Mouse (Mus musculus) ovary, postnatal 14 days (tissue): ENCODE data around the gene Ttc19.

ENCODE experiments used
- DNase-seq: peaks from one replicate; pipeline ENCODE4 v3.0.0; 2022; ENCODE audit warnings: low spot score

The Ttc19 gene

DNA sequence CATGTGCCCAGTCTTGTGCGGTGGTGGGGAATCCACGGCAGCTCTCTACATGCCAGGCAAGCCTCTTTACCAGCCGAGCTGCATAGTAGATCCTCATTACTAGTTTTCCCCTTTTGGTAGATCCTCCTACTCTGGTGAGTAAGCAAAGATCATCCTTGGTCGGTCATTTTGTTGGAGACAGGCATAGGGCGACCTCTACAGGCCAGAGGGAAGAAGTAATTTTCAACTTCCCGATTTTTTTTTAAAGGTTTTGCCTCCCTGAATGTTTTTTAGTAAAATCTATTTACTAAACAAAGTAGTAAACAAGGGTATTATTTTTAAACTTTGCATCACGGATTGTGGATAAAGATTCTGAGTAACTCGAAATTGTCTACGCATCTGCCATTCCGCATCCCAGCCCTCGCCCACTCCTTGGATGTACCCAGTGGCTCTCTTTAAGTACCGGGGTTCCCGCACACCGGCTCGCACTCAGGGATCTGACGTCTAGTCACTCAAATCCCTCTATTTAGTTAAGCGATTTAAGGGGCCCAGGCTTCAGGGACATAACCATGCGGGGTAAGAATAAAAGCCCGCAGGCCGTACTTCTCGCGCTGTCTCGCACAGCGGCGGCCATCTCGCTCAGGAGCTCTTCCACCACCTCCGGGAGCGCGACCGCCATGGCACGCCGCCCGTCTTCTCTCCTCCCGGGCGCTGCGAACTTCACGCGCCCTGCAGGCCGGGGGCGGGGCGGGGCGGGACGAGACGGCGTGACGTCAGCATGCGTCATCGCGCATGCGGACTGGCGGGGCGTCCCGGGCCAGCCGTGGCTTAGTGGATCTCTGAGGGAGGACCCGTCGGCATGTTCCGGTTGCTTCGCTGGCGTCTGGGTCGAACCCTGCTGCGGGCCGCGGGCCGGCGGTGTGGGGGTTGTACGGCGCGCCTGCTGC is at the start of gene Ttc19, which contains the start of gene Zswim7:
Gene Ttc19, plus strand, starts transcription at position 799 of the 926 bp plus-strand sequence.
Gene Zswim7, minus strand, starts transcription at position 701 of the 926 bp plus-strand sequence.
- peak; percentile 94 for DNase-seq

DNA sequence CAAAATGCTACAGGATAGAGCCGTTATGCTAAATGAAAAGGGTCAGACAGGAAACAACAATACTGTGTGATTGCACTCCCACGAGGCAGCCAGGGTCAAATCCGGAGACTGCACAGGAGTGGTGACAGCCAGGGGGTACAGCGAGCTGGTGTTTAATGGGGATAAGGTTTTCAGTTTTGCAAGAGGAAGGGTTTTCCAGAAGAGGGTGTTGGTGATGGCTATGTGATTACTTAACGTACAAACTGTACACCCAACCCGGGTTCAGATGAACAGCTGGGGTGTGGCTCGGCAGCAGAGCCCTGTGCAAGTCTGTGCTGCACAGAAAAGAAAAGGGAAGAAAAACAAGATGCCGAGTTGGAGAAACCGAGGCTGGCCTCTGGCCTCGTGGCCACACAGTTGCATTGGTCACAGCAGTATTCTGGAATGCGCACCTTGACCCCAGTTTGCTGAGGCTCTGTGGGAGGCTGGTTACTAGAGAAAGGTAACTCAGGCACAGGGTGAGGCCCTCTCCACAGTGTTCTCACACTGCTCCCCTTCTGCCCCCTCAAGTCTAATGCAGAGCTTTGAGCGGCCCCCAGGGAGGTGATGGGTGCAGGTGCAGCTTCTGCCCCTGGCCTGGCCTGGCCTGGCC is 40.5 kb upstream of the Ttc19 start:
- no peak for DNase-seq

DNA sequence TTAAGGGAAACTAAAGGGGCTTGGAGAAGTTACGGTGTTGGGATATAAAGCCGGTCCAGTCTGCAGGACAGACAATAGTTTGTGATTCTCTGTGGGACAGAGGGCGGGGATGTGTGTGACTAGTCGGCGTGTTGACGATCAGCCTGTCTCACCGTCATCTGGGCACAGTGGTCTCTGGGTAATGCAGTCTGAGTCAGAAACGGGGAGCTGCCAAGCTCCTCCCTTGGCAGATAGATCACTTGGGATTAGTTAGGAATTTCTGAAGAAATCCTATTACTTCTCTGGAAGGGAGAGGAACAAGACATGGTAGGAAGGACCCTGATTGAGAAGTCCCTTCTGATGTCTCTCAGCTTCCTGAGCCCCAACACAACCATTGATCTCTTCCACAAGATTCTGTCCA is 37.4 kb upstream of the Ttc19 start:
- DNase-seq, result no peak

DNA sequence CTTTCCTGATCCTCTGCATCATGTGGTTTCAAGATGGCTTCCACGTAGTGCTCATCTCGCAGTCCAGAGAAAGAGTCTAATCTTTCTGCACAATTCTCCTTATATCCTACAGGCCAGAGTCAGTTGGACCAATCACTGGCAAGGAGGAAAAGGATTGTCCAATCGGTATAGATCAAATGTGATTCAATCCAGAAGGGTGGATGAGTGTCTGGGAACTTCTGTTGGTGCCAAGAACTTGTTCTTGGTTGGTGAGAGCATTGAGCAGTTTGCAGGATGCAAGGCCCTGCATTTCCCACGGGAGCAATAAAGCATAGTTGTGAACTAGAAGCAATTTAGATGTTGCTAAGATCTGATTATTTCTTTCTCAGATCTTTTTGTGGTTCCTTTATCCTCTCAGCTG is 36.8 kb upstream of the Ttc19 start:
- DNase-seq, result no peak

DNA sequence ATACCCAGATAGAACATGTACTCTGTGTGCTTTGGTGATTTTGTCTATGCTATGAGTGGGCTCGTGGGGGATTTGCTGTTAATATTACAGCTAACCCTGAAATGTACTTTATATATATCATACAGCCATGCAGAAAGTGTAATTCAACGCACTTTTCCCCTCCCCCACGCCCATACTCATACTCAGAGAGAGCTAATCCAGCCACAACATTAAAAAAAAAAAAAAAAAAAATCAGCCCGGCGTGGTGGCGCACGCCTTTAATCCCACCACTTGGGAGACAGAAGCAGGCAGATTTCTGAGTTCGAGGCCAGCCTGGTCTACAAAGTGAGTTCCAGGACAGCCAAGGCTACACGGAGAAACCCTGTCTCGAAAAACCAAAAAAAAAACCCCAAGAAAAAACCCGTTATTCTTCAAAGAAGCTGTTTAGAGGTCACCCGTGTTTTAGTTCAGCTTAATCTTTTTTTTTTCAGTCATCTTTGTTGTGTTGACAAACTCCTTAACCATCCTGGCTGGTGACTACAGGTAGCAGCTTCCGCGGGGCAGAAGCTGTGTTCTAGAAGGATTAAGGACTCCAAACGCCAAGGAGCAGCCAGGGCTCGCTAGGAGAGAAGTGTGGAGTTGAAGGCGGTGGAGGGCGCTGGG is 33.4 kb upstream of the Ttc19 start:
- DNase-seq, result no peak

DNA sequence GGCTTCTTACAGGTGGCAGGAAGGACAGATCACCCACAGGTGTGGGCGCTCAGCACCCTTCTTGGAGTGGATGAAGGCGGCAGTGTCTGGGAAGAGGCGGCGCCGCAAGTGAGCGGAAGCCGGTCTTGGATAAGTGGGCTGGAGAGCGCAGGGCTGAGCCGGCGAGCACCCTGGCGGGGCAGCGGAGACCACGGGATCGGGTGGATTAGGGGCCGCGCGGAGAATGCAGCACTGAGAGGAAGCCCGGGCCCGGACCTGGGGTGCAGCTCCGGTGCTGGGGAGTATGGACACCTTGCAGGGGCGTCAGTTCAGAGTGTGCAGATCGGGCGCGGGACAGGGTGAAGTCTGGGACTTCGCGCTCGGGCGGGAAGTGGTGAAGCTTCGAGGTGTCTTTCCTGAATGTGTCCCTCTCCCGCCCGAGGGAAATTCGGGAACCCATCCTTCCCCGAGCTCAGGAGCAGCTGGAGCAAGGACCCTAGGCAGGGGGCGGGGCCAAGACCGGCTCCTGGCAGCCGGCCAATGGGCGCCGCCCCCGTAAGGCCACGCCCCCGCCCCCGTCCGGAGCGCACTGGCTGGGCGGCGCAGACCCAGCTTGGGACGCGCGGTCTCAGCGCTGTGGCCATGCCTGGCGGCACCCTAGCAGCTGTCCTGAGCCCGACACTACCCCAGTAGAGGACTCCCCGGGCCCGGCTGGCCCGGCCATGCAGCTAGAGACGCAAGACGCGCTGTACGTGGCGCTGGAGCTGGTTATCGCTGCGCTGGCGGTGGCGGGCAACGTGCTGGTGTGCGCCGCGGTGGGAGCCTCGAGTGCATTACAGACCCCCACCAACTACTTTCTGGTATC is 32.6 kb upstream of the Ttc19 start, which contains the start of gene Adora2b:
Gene Adora2b, plus strand, starts transcription at position 584 of the 844 bp plus-strand sequence.
- DNase-seq, result peak; percentile 45

DNA sequence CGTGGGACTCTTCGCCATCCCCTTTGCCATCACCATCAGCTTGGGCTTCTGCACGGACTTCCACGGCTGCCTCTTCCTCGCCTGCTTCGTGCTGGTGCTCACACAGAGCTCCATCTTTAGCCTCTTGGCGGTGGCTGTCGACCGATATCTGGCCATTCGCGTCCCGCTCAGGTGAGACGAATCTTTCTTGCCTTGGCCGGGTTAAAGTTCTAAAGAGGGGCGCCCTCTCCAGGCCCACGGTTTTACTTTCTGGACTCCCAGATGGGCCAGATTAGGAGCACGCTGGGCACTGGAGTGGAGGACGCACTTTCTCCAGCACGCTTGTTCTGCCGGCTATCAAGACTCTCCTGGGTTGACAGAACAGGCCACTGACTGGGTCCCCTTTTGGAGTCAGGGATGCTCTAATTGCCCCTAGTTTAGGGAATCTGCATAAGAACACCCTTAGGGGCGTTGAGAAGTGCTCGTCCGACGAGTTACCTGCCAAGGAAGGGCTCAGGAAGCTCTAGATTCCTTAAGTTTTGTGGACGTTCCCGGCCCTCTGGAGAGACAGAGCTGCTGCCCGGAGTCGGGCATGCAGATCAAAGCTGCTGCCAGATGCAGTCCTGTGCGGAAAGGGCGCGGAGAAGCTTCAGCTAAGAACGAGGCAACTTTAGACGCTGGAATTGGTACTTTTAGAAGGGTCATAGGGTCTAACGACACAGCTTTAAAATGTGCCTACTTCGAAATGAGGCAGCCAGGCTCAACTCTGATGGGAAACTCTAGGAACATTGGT is 31.8 kb upstream of the Ttc19 start:
- peak; percentile 21 for DNase-seq

DNA sequence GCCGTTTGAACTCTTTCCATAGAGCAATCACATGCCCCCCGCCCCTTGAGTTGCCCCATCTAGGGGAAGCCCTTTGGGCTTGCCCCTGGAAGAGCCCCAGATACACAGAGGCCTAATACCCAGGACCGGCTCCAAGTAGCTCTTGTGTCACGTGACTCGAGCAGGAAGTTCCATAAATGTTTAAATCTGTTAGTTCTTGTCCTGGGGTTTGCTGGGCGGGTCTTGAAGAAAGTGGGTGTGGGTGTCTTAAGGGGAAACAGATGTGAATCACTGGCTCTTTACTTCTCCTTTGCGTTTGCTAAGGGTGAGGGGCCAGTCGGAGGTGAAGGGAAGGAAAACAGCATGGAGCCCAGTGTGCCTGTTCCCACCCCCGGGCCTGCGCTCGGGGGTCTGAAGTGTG is 30.2 kb upstream of the Ttc19 start:
- DNase-seq, result no peak

DNA sequence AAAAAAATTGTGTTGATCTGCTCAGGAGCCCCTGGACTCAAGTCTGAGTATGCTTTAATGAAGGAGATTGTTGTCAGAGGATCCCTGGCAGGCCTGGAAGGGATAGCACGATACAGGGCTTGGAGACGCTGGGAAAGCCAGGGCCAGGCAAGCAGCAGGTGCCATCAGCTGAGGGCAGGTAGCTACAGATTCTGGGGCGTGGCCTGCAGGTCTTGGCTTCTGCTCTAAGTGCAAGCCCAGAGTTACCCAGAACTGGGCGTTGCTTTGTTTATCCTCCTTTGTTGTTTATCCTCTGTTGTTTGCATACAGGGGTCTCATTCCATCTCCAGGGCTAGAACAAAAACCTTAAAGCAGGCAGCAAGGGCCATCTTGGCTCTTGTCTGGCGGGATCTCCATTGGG is 27.9 kb upstream of the Ttc19 start:
- DNase-seq, result no peak

DNA sequence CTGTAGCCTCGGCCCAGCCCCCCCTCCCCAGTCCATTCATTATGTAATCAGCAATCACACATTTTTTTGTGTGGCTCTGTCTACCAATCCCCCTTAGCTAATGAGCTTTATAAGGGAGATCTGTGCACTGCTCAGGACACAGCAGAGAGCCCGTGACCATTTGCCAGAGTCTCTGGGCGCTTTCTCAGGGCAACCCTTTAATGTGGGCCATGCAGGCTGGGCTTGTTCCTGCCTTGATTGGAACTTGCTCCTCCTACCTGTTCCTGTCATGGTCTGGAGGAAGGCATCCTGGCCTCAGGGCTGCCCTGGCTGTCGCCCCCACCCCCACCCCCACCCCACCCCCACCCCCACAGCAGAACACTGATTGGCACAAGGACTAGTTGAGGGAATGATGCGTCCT is 22.1 kb upstream of the Ttc19 start:
- no peak for DNase-seq

DNA sequence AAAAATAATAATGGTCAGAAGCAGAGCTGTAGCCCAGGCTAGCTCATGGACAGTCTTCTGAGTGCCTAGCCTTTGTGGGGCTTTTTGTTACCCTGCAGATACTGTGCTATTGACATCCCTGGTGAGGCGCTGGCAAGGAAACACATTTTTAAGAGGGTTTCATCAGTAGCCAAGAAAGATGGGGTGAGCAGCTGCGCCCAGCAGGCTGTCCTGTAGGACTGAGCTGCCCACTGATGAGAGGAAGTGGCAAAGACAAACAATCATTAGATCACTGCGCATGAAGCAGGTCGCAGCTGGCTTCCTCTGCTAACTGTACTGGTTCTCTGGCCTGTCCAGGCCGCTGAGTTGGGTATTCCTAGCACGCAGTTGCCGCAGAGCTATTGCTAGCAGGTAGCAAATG is 17.7 kb upstream of the Ttc19 start:
- no peak for DNase-seq

DNA sequence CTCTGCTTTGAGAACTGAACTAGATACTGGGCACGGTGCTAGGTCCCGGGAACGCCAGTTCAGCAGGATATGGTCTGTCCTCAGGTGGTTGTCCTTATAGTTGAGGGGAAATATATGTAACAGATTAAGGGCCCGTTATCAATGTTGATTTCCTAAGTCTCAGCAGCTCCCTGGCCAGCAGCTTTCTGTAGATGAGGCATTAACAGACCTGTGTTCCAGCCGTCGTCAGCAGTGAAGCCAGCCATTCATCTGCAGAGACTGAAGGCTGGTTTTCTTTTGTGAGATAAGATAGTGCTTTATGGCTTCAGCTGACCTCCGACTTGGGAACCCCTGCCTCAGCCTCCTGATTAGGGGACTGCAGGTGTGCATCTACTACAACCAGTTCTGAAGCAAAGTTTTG is 17.3 kb upstream of the Ttc19 start:
- no peak for DNase-seq

DNA sequence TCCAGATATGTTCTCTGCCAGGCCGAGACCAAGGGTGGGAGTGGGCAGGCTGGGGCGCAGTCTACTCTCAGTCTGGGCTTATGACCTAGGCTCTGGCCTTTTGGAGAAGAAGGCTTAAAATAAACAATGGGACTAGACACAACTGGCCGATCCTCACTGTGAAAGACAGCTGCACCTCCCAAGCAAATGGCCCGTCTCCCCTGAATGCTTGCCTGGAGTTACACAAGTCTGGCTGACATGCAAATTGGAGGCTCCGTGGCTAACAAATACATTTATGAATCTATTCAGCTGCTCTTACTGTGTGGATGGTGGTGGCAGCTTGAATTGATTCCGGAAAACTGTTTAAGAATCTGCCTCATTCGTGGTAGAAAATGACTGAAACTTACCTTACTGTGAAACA is 15.6 kb upstream of the Ttc19 start:
- DNase-seq, result no peak

DNA sequence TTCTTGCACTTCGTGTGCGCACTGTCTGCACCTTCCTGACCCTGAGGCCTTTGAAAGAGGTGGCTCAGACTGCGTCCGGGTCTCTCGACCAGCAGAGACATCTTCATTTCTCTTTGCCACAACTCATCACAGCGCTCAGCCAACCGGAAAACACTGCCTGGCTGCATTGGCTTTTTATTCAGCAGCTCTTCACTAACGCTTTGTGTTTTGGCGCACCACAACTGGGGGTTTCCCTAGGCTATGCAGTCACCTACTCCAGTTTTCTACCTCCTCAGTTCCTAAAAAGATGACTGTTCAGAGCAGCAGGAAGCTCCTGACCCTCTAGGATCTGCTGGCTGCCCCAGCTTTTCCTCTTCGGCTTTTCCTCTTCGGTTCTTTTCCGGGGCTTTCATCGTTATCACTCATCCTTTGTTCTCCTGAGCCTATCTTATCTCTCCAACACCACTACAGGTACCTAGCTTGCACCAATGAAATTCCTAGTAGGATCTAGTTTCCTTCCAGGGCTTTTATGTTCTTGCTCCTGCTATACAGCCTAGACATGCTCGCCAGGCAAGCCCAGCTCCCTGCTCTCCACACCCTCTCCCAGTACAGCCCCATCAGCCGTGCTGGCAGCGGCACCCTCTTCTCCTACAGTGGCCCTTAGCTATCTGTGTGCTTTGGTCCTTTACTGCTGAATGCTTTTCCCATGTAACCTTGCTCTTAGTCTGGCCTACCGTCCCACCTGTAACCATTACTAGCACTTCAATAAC is 14.6 kb upstream of the Ttc19 start:
- DNase-seq, result no peak

DNA sequence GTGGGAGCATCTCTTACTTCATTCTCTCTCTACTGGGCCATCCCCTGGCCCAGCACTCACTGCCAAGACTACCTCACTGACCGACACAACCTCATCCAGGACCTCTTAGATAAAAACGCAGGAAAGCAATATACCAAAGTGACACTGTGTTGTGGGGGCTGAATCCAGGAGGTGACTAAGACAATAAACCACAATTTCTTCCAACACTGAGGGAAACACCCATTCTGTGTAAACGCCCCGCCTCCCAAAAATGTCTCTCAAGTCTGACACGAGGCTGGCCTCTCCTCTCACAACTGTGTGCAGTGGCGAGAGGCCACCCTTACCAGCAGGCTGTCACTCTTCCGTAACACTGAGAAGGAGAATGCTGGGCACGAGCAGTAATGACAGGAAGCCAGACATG is 12.9 kb upstream of the Ttc19 start:
- no peak for DNase-seq

DNA sequence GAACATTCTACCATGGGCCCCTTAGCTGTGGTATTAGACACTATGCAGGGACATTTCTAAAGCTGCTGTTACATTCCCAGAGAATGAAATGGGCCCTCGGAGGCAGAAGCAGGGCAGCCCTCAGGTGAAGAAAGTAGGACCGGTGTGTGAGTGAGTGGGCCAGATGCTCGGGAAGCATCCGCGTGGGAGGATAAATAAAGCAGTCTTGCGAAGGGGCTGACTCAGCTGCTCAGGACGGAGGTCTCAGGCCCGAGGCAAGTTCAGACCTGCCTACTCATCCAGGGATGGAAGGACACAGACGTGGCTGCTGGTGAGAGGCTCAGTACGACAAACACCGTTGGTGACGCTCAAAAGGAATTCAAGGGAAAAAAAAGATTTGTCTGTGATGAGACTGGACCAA is 12.2 kb upstream of the Ttc19 start:
- no peak for DNase-seq

DNA sequence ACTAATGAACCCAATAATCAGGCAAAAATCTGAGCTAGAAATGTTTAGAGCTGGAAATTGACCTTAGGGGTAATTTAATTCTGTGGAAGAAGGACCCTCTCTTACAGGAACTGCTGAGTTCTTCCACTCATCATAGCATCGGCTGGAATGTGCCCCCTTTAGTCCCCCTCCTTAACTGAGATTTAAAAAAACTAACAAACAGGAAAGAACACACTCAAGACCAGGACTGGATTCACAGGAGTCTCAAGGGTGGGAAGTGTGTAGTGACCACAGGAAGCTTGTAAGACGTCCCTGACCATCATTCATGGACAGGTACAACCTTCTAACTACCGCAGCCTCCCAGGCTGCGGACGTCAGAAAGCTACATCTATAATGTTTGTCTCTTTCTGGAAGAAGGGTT is 10.4 kb upstream of the Ttc19 start:
- DNase-seq, result no peak

DNA sequence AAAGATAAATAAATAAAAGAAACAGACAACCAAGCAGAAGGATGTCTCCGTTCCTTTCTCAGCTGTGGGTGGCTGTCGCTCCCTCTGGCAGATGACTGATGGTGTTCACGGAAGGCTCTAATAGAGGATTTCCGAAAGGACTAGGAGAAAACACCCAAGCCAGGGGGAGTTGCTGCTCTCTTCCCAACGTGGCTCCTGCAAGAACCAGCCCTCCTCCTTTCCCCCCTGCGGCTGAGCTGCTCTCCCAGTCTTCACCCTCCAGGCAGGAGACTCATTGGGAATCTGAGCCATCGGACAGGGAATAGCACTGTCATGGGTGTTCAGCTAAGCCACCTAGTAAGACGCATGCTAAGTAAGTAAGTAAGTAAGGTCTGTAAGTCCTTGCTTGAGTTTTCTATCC is 4.2 kb upstream of the Ttc19 start:
- no peak for DNase-seq

DNA sequence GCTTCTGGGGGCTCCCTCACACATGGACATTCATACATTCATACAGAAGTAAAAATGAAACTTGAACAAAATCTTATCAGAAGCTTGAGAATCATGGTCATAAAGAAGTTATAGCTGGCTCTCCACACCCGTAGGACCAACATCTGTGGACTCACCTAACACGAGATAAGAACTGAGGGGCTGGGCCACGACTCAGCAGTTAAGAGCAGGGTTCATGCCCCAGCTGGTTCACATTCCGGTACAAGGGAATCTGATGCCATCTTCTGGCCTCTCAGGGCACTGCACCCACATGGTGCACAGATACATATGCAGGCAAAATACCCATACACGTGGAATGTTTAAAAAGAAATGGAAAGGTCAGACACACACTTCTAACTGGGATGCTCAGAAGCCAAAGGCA is 3.2 kb upstream of the Ttc19 start:
- DNase-seq, result peak; percentile 61

DNA sequence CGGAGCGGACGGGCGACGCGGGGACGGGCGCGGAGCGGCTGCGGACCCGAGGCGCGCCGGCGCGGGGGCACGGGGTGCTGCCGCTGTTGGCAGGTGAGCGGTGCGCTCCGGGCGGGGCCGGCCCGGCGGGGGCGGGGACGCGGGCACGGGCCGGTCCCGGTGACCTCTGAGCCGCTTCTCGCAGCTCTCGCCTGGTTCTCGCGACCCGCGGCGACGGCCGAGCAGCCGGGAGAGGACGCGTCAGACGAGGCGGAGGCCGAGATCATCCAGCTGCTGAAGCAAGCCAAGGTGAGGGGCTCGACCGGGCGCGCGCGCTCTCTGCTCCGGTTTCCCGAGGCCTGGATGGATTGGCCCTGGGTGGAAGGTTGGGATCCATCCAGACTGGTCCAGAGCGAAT is 326 bp downstream of the Ttc19 start:
- no peak for DNase-seq
